In the genomic region with DNA sequence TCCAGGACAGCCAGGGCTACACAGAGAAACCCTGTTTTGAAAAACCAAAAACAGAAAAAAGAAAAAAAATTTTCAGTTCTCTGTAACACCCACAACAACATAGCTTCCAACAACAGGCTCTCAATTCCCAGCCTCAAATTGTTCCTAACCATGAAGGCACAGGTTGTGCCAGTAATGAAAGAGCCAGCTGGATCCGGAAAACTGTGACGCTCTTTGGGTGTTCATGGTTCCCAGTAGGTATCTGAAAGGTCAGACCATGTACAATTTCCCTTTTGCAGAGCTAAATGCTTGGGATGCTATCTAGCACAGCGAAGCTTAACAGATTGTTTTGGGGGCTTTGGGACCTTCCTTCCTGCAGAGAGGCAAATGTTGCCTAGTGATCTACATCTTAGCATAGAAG, we compare ENCODE assay signal across 14 mouse cellular contexts.
"Had no signal": no experiment of that assay in that cellular context is flagged by ENCODE, and none has a peak within 500 bp of the region (broad histone marks: within the 10 kb centered on the region; RNA-seq: fewer than 3 reads in every experiment).

No protein-coding gene starts in this region.

- H3K9ac ChIP-seq: liver, embryonic 15.5 days; neural tube, embryonic 15.5 days had no signal

- H3K4me3 ChIP-seq: limb, embryonic 10.5 days; liver, embryonic 15.5 days; midbrain, embryonic 10.5 days; myocyte; neural tube, embryonic 15.5 days had no signal

- H3K27me3 ChIP-seq: liver, embryonic 15.5 days; neural tube, embryonic 15.5 days had no signal

- H3K9me3 ChIP-seq: limb, embryonic 10.5 days; liver, embryonic 15.5 days; midbrain, embryonic 10.5 days; neural tube, embryonic 15.5 days had no signal

- ATAC-seq: intestine, embryonic 16.5 days; lung, postnatal 0 days had no signal

- DNase-seq: kidney, adult 8-10 months; lung, adult 2 months; lung, postnatal 36 days; right cerebral cortex, adult 18-20 months; right cerebral cortex, postnatal 25 days; thymus, postnatal 36 days had no signal

- H3K4me1 ChIP-seq: limb, embryonic 10.5 days; liver, embryonic 15.5 days had no signal

- H3K27ac ChIP-seq: limb, embryonic 10.5 days; liver, embryonic 15.5 days; midbrain, embryonic 10.5 days had no signal

- H3K4me2 ChIP-seq: liver, embryonic 11.5 days; liver, embryonic 15.5 days; neural tube, embryonic 15.5 days had no signal

- H3K36me3 ChIP-seq: liver, embryonic 15.5 days; midbrain, embryonic 10.5 days; neural tube, embryonic 15.5 days had no signal
